Mouse (Mus musculus) CH12.LX (cell line): ENCODE measurements around the gene Chchd6. TPM values are rescaled to one million over a fixed set of nuclear protein-coding genes. Genes with fewer than 3 reads are reported as not detected.

ENCODE experiments used
- DNase-seq: peaks from one replicate; pipeline ENCODE4 v3.0.0-alpha.2; 2013; ENCODE audit errors: extremely low read depth
- H3K27ac ChIP-seq: 2 replicates; pipeline ENCODE4 v1.5.1; 2012; ENCODE audit warnings: low read depth, mild to moderate bottlenecking, control low read depth, moderate library complexity; ENCODE audit not compliant: insufficient read depth
- H3K27me3 ChIP-seq: replicated peaks from 2 replicates; pipeline ENCODE3; 2012; ENCODE audit warnings: inconsistent platforms
- H3K36me3 ChIP-seq, 2 experiments: replicated peaks in 1 of 2; 2 replicates each; pipeline versions ENCODE3 to v1.6.1; 2012; ENCODE audit warnings: inconsistent platforms in 1 of 2, low read length in 1 of 2, mild to moderate bottlenecking in 1 of 2, mixed read lengths in 1 of 2, moderate library complexity in 1 of 2; ENCODE audit not compliant: control insufficient read depth in 1 of 2, insufficient read depth in 1 of 2
- H3K4me1 ChIP-seq, 2 experiments: 2 replicates each; pipeline ENCODE4 v1.6.1; 2012; ENCODE audit warnings: inconsistent platforms in 1 of 2, moderate library complexity in 1 of 2; ENCODE audit not compliant: insufficient read depth in 2 of 2, control insufficient read depth in 1 of 2
- H3K4me2 ChIP-seq: 2 replicates; pipeline ENCODE4 v1.6.1; 2012; ENCODE audit warnings: low read depth, mild to moderate bottlenecking, control low read depth; ENCODE audit not compliant: poor library complexity, insufficient read depth, severe bottlenecking
- H3K4me3 ChIP-seq, 3 experiments: fragments of 150-350 bp in 1 of 3; sonication (generic) in 1 of 3; replicated peaks in 1 of 3; 2 replicates each; pipeline versions ENCODE3 to v1.5.1; 2011 to 2012; ENCODE audit warnings: low read depth in 2 of 3, low read length in 2 of 3, mild to moderate bottlenecking in 2 of 3, moderate library complexity in 2 of 3, control low read depth in 1 of 3, improper control_type of control experiment in 1 of 3, inconsistent platforms in 1 of 3, mixed read lengths in 1 of 3; ENCODE audit not compliant: poor library complexity in 1 of 3
- H3K79me2 ChIP-seq: replicated peaks from 2 replicates; pipeline ENCODE4 v1.6.1; 2012; ENCODE audit warnings: mild to moderate bottlenecking, moderate library complexity; ENCODE audit not compliant: control insufficient read depth, poor library complexity, insufficient read depth, severe bottlenecking; ENCODE audit errors: extremely low read depth
- H3K9ac ChIP-seq: 2 replicates; pipeline ENCODE4 v1.6.1; 2012; ENCODE audit warnings: low read depth, mild to moderate bottlenecking, control low read depth, moderate library complexity; ENCODE audit not compliant: insufficient read depth
- H3K9me3 ChIP-seq: replicated peaks from 2 replicates; pipeline ENCODE3; 2012; ENCODE audit warnings: low read length, inconsistent platforms, mixed read lengths
- BHLHE40 ChIP-seq: IDR thresholded peaks from 2 replicates; pipeline ENCODE4 v1.6.1; 2011; ENCODE audit warnings: mild to moderate bottlenecking, low read depth, low read length, improper control_type of control experiment
- CTCF ChIP-seq, 2 experiments: IDR thresholded peaks in 1 of 2; conservative IDR thresholded peaks in 1 of 2; 2 replicates each; pipeline ENCODE4 v1.5.1; 2011 to 2012; ENCODE audit warnings: low read depth in 2 of 2, low read length in 2 of 2, improper control_type of control experiment in 1 of 2, inconsistent platforms in 1 of 2, mild to moderate bottlenecking in 1 of 2, moderate library complexity in 1 of 2
- EP300 ChIP-seq: IDR thresholded peaks from 2 replicates; pipeline ENCODE4 v1.6.1; 2011; ENCODE audit warnings: low read length, improper control_type of control experiment
- ETS1 ChIP-seq: conservative IDR thresholded peaks from 2 replicates; pipeline ENCODE4 v1.6.1; 2012; ENCODE audit warnings: low read depth, mild to moderate bottlenecking, inconsistent platforms, low read length, improper control_type of control experiment, moderate library complexity
- GABPA ChIP-seq: IDR thresholded peaks from 2 replicates; pipeline ENCODE4 v1.6.1; 2012; ENCODE audit warnings: low read depth, low read length, improper control_type of control experiment, inconsistent platforms; ENCODE audit not compliant: insufficient replicate concordance
- IRF4 ChIP-seq: IDR thresholded peaks from 2 replicates; pipeline ENCODE4 v1.6.1; 2014; ENCODE audit warnings: low read depth, mild to moderate bottlenecking, inconsistent platforms, low read length, improper control_type of control experiment
- JUN ChIP-seq: IDR thresholded peaks from 2 replicates; pipeline ENCODE4 v1.6.1; 2011; ENCODE audit warnings: low read depth, mild to moderate bottlenecking, low read length, improper control_type of control experiment, moderate library complexity; ENCODE audit not compliant: insufficient read depth
- JUND ChIP-seq: conservative IDR thresholded peaks from 2 replicates; pipeline ENCODE4 v1.6.1; 2011; ENCODE audit warnings: low read depth, low read length, improper control_type of control experiment
- KAT2A ChIP-seq: IDR thresholded peaks from 2 replicates; pipeline ENCODE4 v1.6.1; 2012; ENCODE audit warnings: low read length, improper control_type of control experiment, inconsistent platforms; ENCODE audit not compliant: insufficient replicate concordance
- MAFK ChIP-seq: IDR thresholded peaks from 2 replicates; pipeline ENCODE4 v1.6.1; 2011; ENCODE audit warnings: low read length, improper control_type of control experiment; ENCODE audit not compliant: insufficient replicate concordance
- MAX ChIP-seq: IDR thresholded peaks from 2 replicates; pipeline ENCODE4 v1.6.1; 2011; ENCODE audit warnings: low read length, improper control_type of control experiment
- MAZ ChIP-seq: IDR thresholded peaks from 2 replicates; pipeline ENCODE4 v1.6.1; 2012; ENCODE audit warnings: low read depth, mild to moderate bottlenecking, inconsistent platforms, low read length, improper control_type of control experiment, moderate library complexity
- MEF2A ChIP-seq: IDR thresholded peaks from 2 replicates; pipeline ENCODE4 v1.6.1; 2014; ENCODE audit warnings: low read depth, mild to moderate bottlenecking, inconsistent platforms, low read length, improper control_type of control experiment, borderline replicate concordance
- MXI1 ChIP-seq: IDR thresholded peaks from 2 replicates; pipeline ENCODE4 v1.6.1; 2011; ENCODE audit warnings: mild to moderate bottlenecking, low read depth, low read length, improper control_type of control experiment
- NELFE ChIP-seq: IDR thresholded peaks from 2 replicates; pipeline ENCODE4 v1.6.1; 2011; ENCODE audit warnings: low read depth, low read length, improper control_type of control experiment
- PAX5 ChIP-seq: IDR thresholded peaks from 2 replicates; pipeline ENCODE4 v1.6.1; 2012; ENCODE audit warnings: low read length, inconsistent platforms, mixed read lengths
- POLR2A ChIP-seq: IDR thresholded peaks from 2 replicates; pipeline ENCODE4 v1.6.1; 2011; ENCODE audit warnings: low read depth, mild to moderate bottlenecking, improper control_type of control experiment, low read length
- RCOR1 ChIP-seq: conservative IDR thresholded peaks from 2 replicates; pipeline ENCODE4 v1.6.1; 2012; ENCODE audit warnings: low read depth, mild to moderate bottlenecking, inconsistent platforms, low read length, improper control_type of control experiment
- TBP ChIP-seq: conservative IDR thresholded peaks from 2 replicates; pipeline ENCODE4 v1.6.1; 2011; ENCODE audit warnings: low read depth, low read length, improper control_type of control experiment
- UBTF ChIP-seq: IDR thresholded peaks from 2 replicates; pipeline ENCODE4 v1.6.1; 2012; ENCODE audit warnings: low read depth, mild to moderate bottlenecking, inconsistent platforms, low read length, improper control_type of control experiment, moderate library complexity
- USF1 ChIP-seq: IDR thresholded peaks from 2 replicates; pipeline ENCODE4 v1.6.1; 2014; ENCODE audit warnings: low read depth, mild to moderate bottlenecking, inconsistent platforms, low read length, improper control_type of control experiment
- USF2 ChIP-seq: conservative IDR thresholded peaks from 2 replicates; pipeline ENCODE4 v1.6.1; 2011; ENCODE audit warnings: low read depth, low read length, improper control_type of control experiment
- ZMIZ1 ChIP-seq: IDR thresholded peaks from 2 replicates; pipeline ENCODE4 v1.6.1; 2012; ENCODE audit warnings: low read depth, mild to moderate bottlenecking, inconsistent platforms, low read length, improper control_type of control experiment
- ZNF384 ChIP-seq: IDR thresholded peaks from 2 replicates; pipeline ENCODE4 v1.6.1; 2012; ENCODE audit warnings: low read depth, low read length, improper control_type of control experiment, inconsistent platforms
- dilution Hi-C: fragments of 300-500 bp; cut with MboI; formaldehyde crosslinking; loops from 2 replicates; pipeline ENCODE4 v1.14.3; 2020; ENCODE audit warnings: low sequenced_read_pairs; ENCODE audit not compliant: extremely low pct_unique_long_range_greater_than_20kb, extremely low pct_ligation_motif_present
- in situ Hi-C: fragments of 300-500 bp; cut with MboI; formaldehyde crosslinking; loops from 3 replicates; pipeline ENCODE4 v1.14.3; 2019; ENCODE audit warnings: low sequenced_read_pairs, low pct_ligation_motif_present, low pct_unique_long_range_greater_than_20kb, mixed read lengths
- polyA plus RNA-seq: library from polyadenylated mRNA; unstranded; fragments of >175 nt; gene quantifications from 2 replicates; pipeline ENCODE4 v1.2.1, GENCODE M21; 2012; ENCODE audit warnings: low read depth; ENCODE audit not compliant: insufficient read length
- total RNA-seq, 2 experiments: library from RNA; depleted of rRNA; stranded (reverse); fragments of 300-350 nt in 1 of 2; fragments of >200 nt in 1 of 2; gene quantifications; 2 replicates each; pipeline ENCODE4 v1.2.3; 2012 to 2014

Chchd6 gene
- total and polyA plus RNA-seq, 3 experiments = 33.3 to 41.5 (median 41.3) TPM

- in situ Hi-C loops = no loop called here
These were observed 19.9 kb upstream of the Chchd6 start for GRCm38 (mm10) chr6:89615373-89615755.

GRCm38 (mm10) chr6:89614596-89615372 is 19.3 kb upstream of the Chchd6 start:
- Histone ChIP-seq H3K4me3 (no peak overlapping the region), H3K79me2 (no peaks in the 10 kb centered on the region), H3K9ac (no peak overlapping the region), H3K9me3 (no peaks in the 10 kb centered on the region), H3K4me1 (peaks cover 2 to 6% of the 10 kb centered on the region in 2 experiments; a peak in 3 of 4 replicates), H3K4me2 (no peak overlapping the region), H3K27ac (no peak overlapping the region), H3K27me3 (peaks cover 15% of the 10 kb centered on the region), H3K36me3 (no peaks in the 10 kb centered on the region)
- no peak for DNase-seq
- in situ Hi-C loops (no loop called here), dilution Hi-C loops (no loop called here)
- TF ChIP-seq MEF2A (no peak), MXI1 (no peak), RCOR1 (no peak), USF1 (no peak), USF2 (no peak), CTCF (conservative IDR thresholded peaks at IDR 0.05 in 1 of 2, IDR thresholded peaks at IDR 0.05 in 1 of 2; ENCODE audit: low read depth in 2 of 2, low read length in 2 of 2) (no peak), TBP (no peak), BHLHE40 (no peak), ETS1 (no peak), UBTF (no peak), MAX (no peak), ZMIZ1 (no peak), ZNF384 (no peak), MAZ (no peak), EP300 (no peak), JUND (no peak), PAX5 (no peak), IRF4 (no peak)

More at GRCm38 (mm10) chr6:89615373-89615755, 19.9 kb upstream of the Chchd6 start:
- H3K9me3 ChIP-seq = no peaks in the 10 kb centered on the region
- no peak overlapping the region for H3K4me3 ChIP-seq
- TF ChIP-seq KAT2A (no peak), ETS1 (no peak), ZNF384 (no peak), RCOR1 (no peak), POLR2A (no peak), JUND (no peak), MXI1 (no peak), UBTF (no peak), EP300 (no peak), CTCF (conservative IDR thresholded peaks at IDR 0.05 in 1 of 2, IDR thresholded peaks at IDR 0.05 in 1 of 2; ENCODE audit: low read depth in 2 of 2, low read length in 2 of 2) (no peak), MEF2A (no peak), MAFK (no peak), BHLHE40 (no peak), NELFE (no peak), JUN (no peak), USF1 (no peak), GABPA (no peak)
- DNase-seq = no peak
- peaks cover 15% of the 10 kb centered on the region for H3K27me3 ChIP-seq
- H3K36me3 ChIP-seq = no peaks in the 10 kb centered on the region
- dilution Hi-C loops = no loop called here
- H3K4me1 ChIP-seq = peaks cover 2 to 6% of the 10 kb centered on the region in 2 experiments; a peak in 3 of 4 replicates
- no peak overlapping the region for H3K27ac ChIP-seq
- no peaks in the 10 kb centered on the region for H3K79me2 ChIP-seq
- no peak overlapping the region for H3K9ac ChIP-seq
- no peak overlapping the region for H3K4me2 ChIP-seq
